In the genomic region with DNA sequence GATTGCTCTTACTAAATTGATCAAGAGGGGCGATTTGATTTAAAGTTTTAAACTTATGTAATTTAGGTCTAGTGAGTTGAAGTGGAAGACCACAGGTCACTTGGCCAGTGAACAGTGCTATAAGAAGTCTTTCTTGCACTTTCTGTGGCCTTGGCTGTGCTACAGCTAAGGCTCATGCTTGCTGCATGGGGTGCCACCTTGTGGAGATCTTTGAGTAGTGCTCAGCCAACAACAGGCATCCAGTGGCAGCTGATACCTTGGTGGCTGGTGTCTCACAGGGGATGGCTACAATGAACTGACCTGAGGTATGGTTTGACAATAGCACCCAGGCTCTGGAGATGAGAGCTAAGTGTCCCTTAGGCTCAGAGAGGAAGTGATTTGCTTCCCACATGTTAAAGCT, we compare ENCODE assay signal across 8 mouse cellular contexts. TPM values are rescaled to one million over a fixed set of nuclear protein-coding genes. Genes with fewer than 3 reads are reported as not detected.
DNase-seq lines count a peak whose midpoint lies in the region; ATAC-seq and TF ChIP-seq lines count a peak whose summit lies in the region.

No protein-coding gene starts in this region.

- peaks cover 64% of the 10 kb centered on the region for H3K36me3 ChIP-seq in limb, embryonic 14.5 days (ENCODE audit: control insufficient read depth, insufficient read depth, low read length)
- no peaks in the 10 kb centered on the region for H3K36me3 ChIP-seq in midbrain, postnatal 0 days (ENCODE audit: insufficient read depth, low read length)

- no peak overlapping the region for H3K4me3 ChIP-seq in limb, embryonic 14.5 days (replicated peaks; ENCODE audit: low read length)
- H3K4me3 ChIP-seq in midbrain, postnatal 0 days (ENCODE audit: low read depth, low read length), result no peak overlapping the region

- WGBS in limb, embryonic 14.5 days, result 19% methylated on average over 1 of the region's 1 CpGs
- 11% methylated on average over 1 of the region's 1 CpGs for WGBS in midbrain, postnatal 0 days

- H3K4me1 ChIP-seq in limb, embryonic 14.5 days (ENCODE audit: control insufficient read depth, insufficient read depth, low read length), result no peaks in the 10 kb centered on the region
- no peaks in the 10 kb centered on the region for H3K4me1 ChIP-seq in midbrain, postnatal 0 days (ENCODE audit: insufficient read depth, low read length)

- H3K27ac ChIP-seq in limb, embryonic 14.5 days (replicated peaks; ENCODE audit: low read depth, low read length), result no peak overlapping the region
- no peak overlapping the region for H3K27ac ChIP-seq in midbrain, postnatal 0 days (ENCODE audit: low read depth, low read length)

- no peak for TF ChIP-seq POLR2A in limb, embryonic 14.5 days (IDR thresholded peaks at IDR 0.05; ENCODE audit: borderline replicate concordance, extremely low read depth, insufficient read depth, insufficient read length)

- H3K4me2 ChIP-seq in limb, embryonic 14.5 days (replicated peaks; ENCODE audit: low read depth, low read length, severe bottlenecking), result no peak overlapping the region
- H3K4me2 ChIP-seq in midbrain, postnatal 0 days (ENCODE audit: low read depth, low read length, poor library complexity, severe bottlenecking), result no peak overlapping the region

- ATAC-seq in limb, embryonic 14.5 days (ENCODE audit: low FRiP score, low read depth), result no peak
- no peak for ATAC-seq in midbrain, postnatal 0 days (ENCODE audit: low FRiP score)

- H3K27me3 ChIP-seq in limb, embryonic 14.5 days (ENCODE audit: control insufficient read depth, insufficient read depth, low read length), result no peaks in the 10 kb centered on the region
- no peaks in the 10 kb centered on the region for H3K27me3 ChIP-seq in midbrain, postnatal 0 days (ENCODE audit: insufficient read depth, low read length)

- peak; percentile 95 for TF ChIP-seq CTCF in midbrain, postnatal 0 days (IDR thresholded peaks at IDR 0.05)

- no peak overlapping the region for H3K9ac ChIP-seq in limb, embryonic 14.5 days (ENCODE audit: low read depth, low read length, severe bottlenecking)
- no peak overlapping the region for H3K9ac ChIP-seq in midbrain, postnatal 0 days (replicated peaks; ENCODE audit: low read length, poor library complexity, severe bottlenecking)

- DNase-seq in 416B (ENCODE audit: low read depth), result peak; percentile 78
- peak; percentile 26 for DNase-seq in T-cell, adult 2 months (ENCODE audit: low spot score)
- DNase-seq in cerebellum, postnatal 25 days, result peak; percentile 63 to 80
- DNase-seq in gastrocnemius, postnatal 10 days, result peak; percentile 55
- peak; percentile 77 for DNase-seq in kidney, adult 9 months
- DNase-seq in limb, embryonic 14.5 days (ENCODE audit: low spot score), result peak; percentile 40
- DNase-seq in midbrain, postnatal 0 days (ENCODE audit: low spot score), result peak; percentile 84
- DNase-seq in spleen, postnatal 4 days (ENCODE audit: low spot score in 2 of 2), result peak; percentile 45 to 67

- H3K9me3 ChIP-seq in limb, embryonic 14.5 days (ENCODE audit: control insufficient read depth, low read length), result no peaks in the 10 kb centered on the region
- H3K9me3 ChIP-seq in midbrain, postnatal 0 days (ENCODE audit: low read length), result no peaks in the 10 kb centered on the region

RNA-seq across cellular contexts. Expression of a gene that starts 22.5 kb away (rescaled TPM):
- total RNA-seq in gastrocnemius, postnatal 10 days (2021), result under 1 TPM in 1 of 2 experiments, not detected in 1; 0.56 TPM
- 0.86 and 1.0 TPM in 2 replicates for polyA plus RNA-seq in limb, embryonic 14.5 days (2012; rRNA removed)
- polyA plus RNA-seq in limb, embryonic 14.5 days (2014; fragmentation: Nextera tagmentation; extraction: Ambion mirVana), result 0.65 TPM in 1 of 2 replicates, not detected in the other
- 1.8 TPM in 1 of 2 replicates, not detected in the other for total RNA-seq in midbrain, postnatal 0 days (2014; rRNA removed)
- polyA plus RNA-seq in midbrain, postnatal 0 days (2015; fragmentation: Nextera tagmentation; extraction: Ambion mirVana), result 0.25 TPM in 1 of 2 replicates, not detected in the other

RNA-seq across cellular contexts. Expression of a gene that starts 47.7 kb away (rescaled TPM):
- total RNA-seq in gastrocnemius, postnatal 10 days (2021), result 1 to 10 TPM; 8.5 to 9.6 TPM
- 11.0 and 16.3 TPM in 2 replicates for polyA plus RNA-seq in limb, embryonic 14.5 days (2012; rRNA removed)
- polyA plus RNA-seq in limb, embryonic 14.5 days (2014; fragmentation: Nextera tagmentation; extraction: Ambion mirVana), result 17.2 and 18.0 TPM in 2 replicates
- 9.6 and 12.4 TPM in 2 replicates for total RNA-seq in midbrain, postnatal 0 days (2014; rRNA removed)
- 7.9 and 8.7 TPM in 2 replicates for polyA plus RNA-seq in midbrain, postnatal 0 days (2015; fragmentation: Nextera tagmentation; extraction: Ambion mirVana)

Comparison
In these comparisons a context has a peak if more than half of its experiments do, and no peak if none do; other contexts are left out.
1. DNase-seq: peak in every context shown above with its lines; median percentile 84 in midbrain, postnatal 0 days; 78 in 416B; 77 in kidney, adult 9 months; 72 in cerebellum, postnatal 25 days; 56 in spleen, postnatal 4 days; 55 in gastrocnemius, postnatal 10 days; 40 in limb, embryonic 14.5 days; 26 in T-cell, adult 2 months.